Mouse (Mus musculus): ENCODE measurements at regions not wholly inside any gene's neighbourhood (a gene's known extent, or its start where the extent isn't known, plus 50 kb on each side); places are given as distances from the start of the nearest gene placed in this dataset.

DNA sequence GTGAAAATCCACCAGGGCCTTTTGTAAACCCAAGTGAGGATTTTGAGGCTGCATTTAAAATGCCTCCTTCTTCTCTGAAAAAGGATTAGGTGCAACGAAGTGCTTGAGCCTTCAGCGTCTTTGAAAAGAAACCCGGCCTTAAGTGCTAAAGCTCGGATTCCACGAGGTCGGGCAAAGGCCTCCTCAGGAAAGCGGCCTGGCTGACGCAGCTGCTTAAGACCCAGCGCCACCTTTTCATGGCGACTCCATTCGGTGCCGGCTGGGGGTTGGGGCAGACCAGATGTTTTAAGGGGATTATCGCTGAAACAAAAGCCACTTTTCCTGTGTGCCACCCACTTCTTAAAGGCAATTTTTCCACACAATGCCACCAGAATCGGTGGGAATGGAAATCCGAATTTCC lies 61.6 kb upstream of the 4932438H23Rik start:
- Histone ChIP-seq H3K36me3 (ENCODE audit: control insufficient read depth, insufficient read depth, low read length) (no peaks in the 10 kb centered on the region), H3K4me2 (ENCODE audit: low read length) (no peak overlapping the region), H3K27me3 (replicated peaks; ENCODE audit: control insufficient read depth, insufficient read depth, low read length) (no peaks in the 10 kb centered on the region), H3K4me3 (ENCODE audit: low read depth, low read length) (no peak overlapping the region), H3K4me1 (replicated peaks; ENCODE audit: control insufficient read depth, insufficient read depth, low read length) (no peaks in the 10 kb centered on the region), H3K9me3 (ENCODE audit: control insufficient read depth, low read length) (no peaks in the 10 kb centered on the region), H3K9ac (ENCODE audit: low read length) (no peak overlapping the region), H3K27ac (ENCODE audit: low read depth) (no peak overlapping the region)
- 50% methylated on average over 15 of the region's 15 CpGs for WGBS
- DNase-seq (ENCODE audit: low spot score) (no peak), ATAC-seq (replicated peaks; ENCODE audit: low FRiP score, low TSS enrichment, low read depth) (no peak)

DNA sequence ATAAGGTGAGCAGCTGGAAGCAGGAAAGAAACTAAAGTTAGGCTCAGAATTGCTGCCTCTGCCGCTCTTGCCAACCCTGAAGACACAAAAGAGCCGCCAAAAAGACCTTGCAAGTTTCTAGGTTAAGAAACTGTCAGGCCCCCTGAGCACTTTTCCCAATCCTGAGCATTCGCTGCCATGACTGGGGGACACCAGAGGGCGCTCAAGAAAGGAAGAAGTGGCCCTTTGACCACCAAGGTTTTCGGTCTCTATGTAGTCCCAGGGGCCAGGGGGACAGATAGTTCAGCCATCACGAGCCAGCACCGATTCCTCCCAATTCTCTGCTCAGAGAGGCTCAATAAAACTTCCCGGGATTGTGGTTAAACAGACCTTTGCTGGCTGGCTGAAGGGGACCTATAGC lies 64.6 kb upstream of the Olig2 start:
- ATAC-seq (replicated peaks; ENCODE audit: low FRiP score, low TSS enrichment, low read depth) (no peak), DNase-seq (ENCODE audit: low spot score) (peak; percentile 62)
- Histone ChIP-seq H3K4me2 (ENCODE audit: low read length) (no peak overlapping the region), H3K4me1 (replicated peaks; ENCODE audit: control insufficient read depth, insufficient read depth, low read length) (no peaks in the 10 kb centered on the region), H3K27ac (ENCODE audit: low read depth) (no peak overlapping the region), H3K36me3 (ENCODE audit: control insufficient read depth, insufficient read depth, low read length) (no peaks in the 10 kb centered on the region), H3K4me3 (ENCODE audit: low read depth, low read length) (no peak overlapping the region), H3K9me3 (ENCODE audit: control insufficient read depth, low read length) (no peaks in the 10 kb centered on the region), H3K9ac (ENCODE audit: low read length) (no peak overlapping the region), H3K27me3 (replicated peaks; ENCODE audit: control insufficient read depth, insufficient read depth, low read length) (no peaks in the 10 kb centered on the region)
- 19% methylated on average over 8 of the region's 8 CpGs for WGBS

DNA sequence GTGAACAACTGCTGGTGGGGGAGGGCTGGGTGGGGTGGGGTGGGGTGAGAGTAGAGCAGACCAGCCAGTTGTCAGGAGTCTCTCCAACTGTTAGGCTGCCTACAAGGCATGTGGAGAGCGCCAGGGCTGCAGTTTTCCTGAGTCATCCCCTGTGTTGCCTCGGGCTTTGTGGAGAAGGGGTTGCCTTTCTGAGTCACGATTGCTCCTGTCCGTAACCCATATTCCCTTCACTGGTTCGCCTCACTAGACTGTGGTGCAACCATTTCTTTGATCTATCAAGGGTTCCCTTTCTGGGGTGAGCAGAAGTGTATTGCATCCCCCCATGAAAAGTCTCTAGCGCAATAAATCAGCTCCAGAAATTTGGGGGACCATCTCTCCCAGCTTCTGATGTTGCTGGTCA lies 63.6 kb upstream of the Olig2 start:
- Histone ChIP-seq H3K36me3 (ENCODE audit: control insufficient read depth, insufficient read depth, low read length) (no peaks in the 10 kb centered on the region), H3K4me2 (ENCODE audit: low read length) (no peak overlapping the region), H3K4me1 (replicated peaks; ENCODE audit: control insufficient read depth, insufficient read depth, low read length) (no peaks in the 10 kb centered on the region), H3K27ac (ENCODE audit: low read depth) (no peak overlapping the region), H3K9ac (ENCODE audit: low read length) (no peak overlapping the region), H3K27me3 (replicated peaks; ENCODE audit: control insufficient read depth, insufficient read depth, low read length) (no peaks in the 10 kb centered on the region), H3K9me3 (ENCODE audit: control insufficient read depth, low read length) (no peaks in the 10 kb centered on the region), H3K4me3 (ENCODE audit: low read depth, low read length) (no peak overlapping the region)
- DNase-seq (ENCODE audit: low spot score) (no peak), ATAC-seq (replicated peaks; ENCODE audit: low FRiP score, low TSS enrichment, low read depth) (no peak)
- 78% methylated on average over 6 of the region's 6 CpGs for WGBS

DNA sequence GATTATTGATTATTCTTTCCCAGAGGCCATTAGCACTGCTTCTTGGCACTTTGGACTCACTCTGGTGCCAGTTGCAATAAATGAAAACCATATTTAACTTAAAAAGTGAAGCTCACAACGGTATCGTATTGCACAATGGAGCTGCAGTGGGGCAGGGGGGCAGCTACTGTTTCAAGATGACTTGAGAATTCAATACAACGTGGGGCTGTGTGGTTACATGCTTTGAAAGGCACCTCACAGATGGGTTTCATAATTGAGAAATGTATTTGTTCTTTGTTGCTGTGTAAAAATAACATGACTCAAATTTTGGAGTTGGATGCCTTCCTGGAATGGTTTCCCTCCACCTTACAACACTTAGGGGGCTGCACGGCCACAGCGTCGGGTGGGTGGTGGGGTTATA lies 62.9 kb upstream of the Olig2 start:
- 86% methylated on average over 6 of the region's 6 CpGs for WGBS
- ATAC-seq (replicated peaks; ENCODE audit: low FRiP score, low TSS enrichment, low read depth), result no peak
- no peaks in the 10 kb centered on the region for H3K27me3 ChIP-seq (replicated peaks; ENCODE audit: control insufficient read depth, insufficient read depth, low read length)

DNA sequence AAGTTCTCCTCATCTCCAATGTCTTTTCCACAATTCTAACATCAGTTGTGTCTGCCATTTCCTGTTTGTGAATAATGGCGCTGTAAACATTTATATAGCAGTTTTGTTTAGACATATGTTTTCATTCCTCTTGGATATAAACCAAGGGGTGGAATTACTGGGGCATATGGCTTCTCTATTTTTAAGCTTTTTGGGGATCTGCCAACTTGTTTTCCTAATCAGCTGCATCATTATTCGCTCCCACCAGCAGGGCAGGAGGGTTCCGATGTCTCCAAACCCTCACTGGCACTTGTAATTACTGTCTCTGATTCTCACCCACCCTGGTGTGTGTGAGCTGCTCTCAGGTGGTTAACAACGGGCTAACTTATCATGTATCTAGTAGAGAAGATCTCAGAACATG lies 59.4 kb upstream of the Olig2 start:
- Histone ChIP-seq H3K4me2 (ENCODE audit: low read length) (no peak overlapping the region), H3K36me3 (ENCODE audit: control insufficient read depth, insufficient read depth, low read length) (no peaks in the 10 kb centered on the region), H3K9ac (ENCODE audit: low read length) (no peak overlapping the region), H3K4me3 (ENCODE audit: low read depth, low read length) (no peak overlapping the region), H3K4me1 (replicated peaks; ENCODE audit: control insufficient read depth, insufficient read depth, low read length) (0 out of 2 replicates have a peak, but pooled peaks cover 4% of the 10 kb centered on the region), H3K27ac (ENCODE audit: low read depth) (no peak overlapping the region), H3K27me3 (replicated peaks; ENCODE audit: control insufficient read depth, insufficient read depth, low read length) (peaks cover 22% of the 10 kb centered on the region), H3K9me3 (ENCODE audit: control insufficient read depth, low read length) (no peaks in the 10 kb centered on the region)
- ATAC-seq (replicated peaks; ENCODE audit: low FRiP score, low TSS enrichment, low read depth) (no peak), DNase-seq (ENCODE audit: low spot score) (no peak)
- whole genome bisulfite sequencing, result 88% methylated on average over 4 of the region's 4 CpGs

More for the DNA sequence above, 62.9 kb upstream of the Olig2 start:
- Histone ChIP-seq H3K9me3 (ENCODE audit: control insufficient read depth, low read length) (no peaks in the 10 kb centered on the region), H3K4me2 (ENCODE audit: low read length) (no peak overlapping the region), H3K9ac (ENCODE audit: low read length) (no peak overlapping the region), H3K4me1 (replicated peaks; ENCODE audit: control insufficient read depth, insufficient read depth, low read length) (no peaks in the 10 kb centered on the region), H3K36me3 (ENCODE audit: control insufficient read depth, insufficient read depth, low read length) (no peaks in the 10 kb centered on the region), H3K4me3 (ENCODE audit: low read depth, low read length) (no peak overlapping the region), H3K27ac (ENCODE audit: low read depth) (no peak overlapping the region)
- no peak for DNase-seq (ENCODE audit: low spot score)

DNA sequence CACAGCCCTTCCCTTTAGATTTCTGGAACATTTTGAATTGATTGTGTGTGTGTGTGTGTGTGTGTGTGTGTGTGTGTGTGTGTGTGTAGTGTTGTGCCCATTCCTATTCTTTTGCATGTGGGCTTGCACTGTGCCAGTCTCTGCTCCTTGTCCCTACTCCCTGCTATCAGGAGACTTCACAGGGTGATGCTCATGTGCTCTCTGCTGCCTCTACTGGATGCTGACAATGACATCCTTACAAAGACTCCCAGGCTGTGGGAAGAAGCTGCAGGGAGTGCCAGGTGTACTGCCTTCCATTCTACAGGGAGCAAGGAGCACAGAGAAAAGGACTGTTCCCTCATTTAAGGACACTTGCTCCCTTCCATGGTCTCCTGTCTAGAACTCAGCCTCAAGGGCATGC lies 58.4 kb upstream of the Olig2 start:
- ATAC-seq (replicated peaks; ENCODE audit: low FRiP score, low TSS enrichment, low read depth) (no peak), DNase-seq (ENCODE audit: low spot score) (peak; percentile 59)
- no peak overlapping the region for H3K9ac ChIP-seq (ENCODE audit: low read length)
- no peaks in the 10 kb centered on the region for H3K36me3 ChIP-seq (ENCODE audit: control insufficient read depth, insufficient read depth, low read length)
- no peak overlapping the region for H3K27ac ChIP-seq (ENCODE audit: low read depth)
- H3K4me2 ChIP-seq (ENCODE audit: low read length), result no peak overlapping the region
- no peak overlapping the region for H3K4me3 ChIP-seq (ENCODE audit: low read depth, low read length)
- no peaks in the 10 kb centered on the region for H3K9me3 ChIP-seq (ENCODE audit: control insufficient read depth, low read length)
- peaks cover 22% of the 10 kb centered on the region for H3K27me3 ChIP-seq (replicated peaks; ENCODE audit: control insufficient read depth, insufficient read depth, low read length)
- H3K4me1 ChIP-seq (replicated peaks; ENCODE audit: control insufficient read depth, insufficient read depth, low read length), result 0 out of 2 replicates have a peak, but pooled peaks cover 4% of the 10 kb centered on the region

DNA sequence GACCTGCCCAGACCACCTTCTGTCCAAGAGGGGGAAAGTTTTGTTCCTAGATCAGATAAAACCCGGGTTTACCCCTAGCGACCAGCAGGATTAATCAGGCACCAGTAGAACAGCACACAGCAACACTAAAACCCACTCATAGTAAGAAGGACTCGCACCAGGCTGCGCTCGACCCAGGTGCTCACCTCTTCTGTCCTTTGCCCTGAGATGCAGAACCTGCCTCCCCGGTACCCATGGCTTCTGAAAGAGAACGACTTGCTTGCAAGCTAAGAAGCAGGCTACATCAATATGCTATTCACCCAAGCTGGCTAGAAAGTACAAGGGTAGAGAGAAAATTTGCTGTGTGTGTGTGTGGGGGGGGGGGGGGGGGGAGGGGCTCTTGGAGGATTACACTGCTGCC lies 56.9 kb upstream of the Olig2 start:
- DNase-seq (ENCODE audit: low spot score) (no peak), ATAC-seq (replicated peaks; ENCODE audit: low FRiP score, low TSS enrichment, low read depth) (no peak)
- H3K4me3 ChIP-seq (ENCODE audit: low read depth, low read length), result no peak overlapping the region
- H3K4me2 ChIP-seq (ENCODE audit: low read length), result no peak overlapping the region
- WGBS, result 47% methylated on average over 7 of the region's 7 CpGs
- H3K36me3 ChIP-seq (ENCODE audit: control insufficient read depth, insufficient read depth, low read length), result no peaks in the 10 kb centered on the region
- 0 out of 2 replicates have a peak, but pooled peaks cover 4% of the 10 kb centered on the region for H3K4me1 ChIP-seq (replicated peaks; ENCODE audit: control insufficient read depth, insufficient read depth, low read length)
- no peak overlapping the region for H3K9ac ChIP-seq (ENCODE audit: low read length)
- H3K9me3 ChIP-seq (ENCODE audit: control insufficient read depth, low read length), result no peaks in the 10 kb centered on the region
- peaks cover 22% of the 10 kb centered on the region for H3K27me3 ChIP-seq (replicated peaks; ENCODE audit: control insufficient read depth, insufficient read depth, low read length)
- no peak overlapping the region for H3K27ac ChIP-seq (ENCODE audit: low read depth)

DNA sequence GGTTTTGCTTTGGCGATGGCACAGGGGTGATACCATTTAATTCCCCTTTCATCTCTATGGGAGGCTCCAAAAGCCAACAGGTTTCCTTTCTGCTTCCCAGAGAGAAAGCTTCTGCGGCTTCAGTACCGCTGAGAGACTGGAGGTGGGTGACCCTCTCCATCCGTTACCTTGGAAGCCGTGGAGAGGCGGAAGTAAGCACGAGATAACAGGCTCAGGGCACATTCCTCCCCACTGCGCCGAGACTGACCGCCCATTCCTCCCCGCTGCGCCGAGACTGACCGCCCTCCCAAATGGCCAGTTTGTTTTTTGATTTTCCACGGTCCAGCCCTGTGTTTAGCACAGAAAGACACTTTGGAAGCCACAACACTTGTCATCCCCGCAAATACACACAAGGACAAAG lies 55.4 kb upstream of the Olig2 start:
- Histone ChIP-seq H3K9me3 (ENCODE audit: control insufficient read depth, low read length) (no peaks in the 10 kb centered on the region), H3K27ac (ENCODE audit: low read depth) (no peak overlapping the region), H3K4me1 (replicated peaks; ENCODE audit: control insufficient read depth, insufficient read depth, low read length) (0 out of 2 replicates have a peak, but pooled peaks cover 4% of the 10 kb centered on the region), H3K27me3 (replicated peaks; ENCODE audit: control insufficient read depth, insufficient read depth, low read length) (peaks cover 22% of the 10 kb centered on the region), H3K36me3 (ENCODE audit: control insufficient read depth, insufficient read depth, low read length) (no peaks in the 10 kb centered on the region), H3K4me3 (ENCODE audit: low read depth, low read length) (peak overlapping the region; percentile 17; the same call in 1 of the 2 replicates), H3K9ac (ENCODE audit: low read length) (no peak overlapping the region), H3K4me2 (ENCODE audit: low read length) (peak overlapping the region; percentile 46)
- WGBS, result 1% methylated on average over 16 of the region's 16 CpGs
- DNase-seq (ENCODE audit: low spot score) (peak; percentile 53), ATAC-seq (replicated peaks; ENCODE audit: low FRiP score, low TSS enrichment, low read depth) (no peak)

DNA sequence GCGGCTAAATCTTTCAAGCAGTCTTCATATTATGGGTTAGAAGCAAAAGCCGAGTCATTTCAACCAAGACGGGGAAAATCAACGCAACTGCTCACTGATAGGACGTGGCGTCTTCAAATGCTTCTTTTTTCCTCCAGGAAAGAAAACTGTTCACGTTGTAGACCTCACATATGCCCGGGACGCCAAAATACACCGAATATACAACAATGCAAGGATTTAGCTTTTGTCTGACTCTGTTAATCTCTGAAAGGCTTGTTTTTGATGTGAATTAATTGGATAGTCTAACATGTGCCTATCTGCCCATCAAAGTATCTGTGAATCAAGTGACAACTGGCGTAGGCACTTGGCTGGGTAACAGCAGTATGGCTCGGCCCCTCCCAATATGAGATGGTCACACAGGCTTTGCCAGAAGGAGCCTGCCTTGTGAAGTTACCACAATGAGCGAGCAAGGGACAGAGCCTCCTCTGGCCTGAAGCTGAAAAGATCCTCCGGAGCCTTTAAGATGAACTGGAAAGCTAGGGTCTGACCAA lies 53.3 kb upstream of the Olig2 start:
- WGBS, result 86% methylated on average over 14 of the region's 14 CpGs

More for the DNA sequence above, 53.3 kb upstream of the Olig2 start:
- Histone ChIP-seq H3K27ac (ENCODE audit: low read depth) (no peak overlapping the region), H3K4me1 (replicated peaks; ENCODE audit: control insufficient read depth, insufficient read depth, low read length) (0 out of 2 replicates have a peak, but pooled peaks cover 4% of the 10 kb centered on the region), H3K9ac (ENCODE audit: low read length) (no peak overlapping the region), H3K4me2 (ENCODE audit: low read length) (no peak overlapping the region), H3K9me3 (ENCODE audit: control insufficient read depth, low read length) (no peaks in the 10 kb centered on the region), H3K27me3 (replicated peaks; ENCODE audit: control insufficient read depth, insufficient read depth, low read length) (peaks cover 26% of the 10 kb centered on the region), H3K36me3 (ENCODE audit: control insufficient read depth, insufficient read depth, low read length) (no peaks in the 10 kb centered on the region), H3K4me3 (ENCODE audit: low read depth, low read length) (no peak overlapping the region)
- ATAC-seq (replicated peaks; ENCODE audit: low FRiP score, low TSS enrichment, low read depth), result no peak
- DNase-seq (ENCODE audit: low spot score), result no peak
